Mouse (Mus musculus) frontal cortex, adult 2 months (tissue): ENCODE measurements around the gene Gfi1. TPM values are rescaled to one million over a fixed set of nuclear protein-coding genes. Genes with fewer than 3 reads are reported as not detected.

Experiments used
- DNase-seq, 2 experiments: peaks; one replicate each; pipeline ENCODE4 v3.0.0; 2022; ENCODE audit warnings: low spot score in 1 of 2; ENCODE audit errors: extremely low spot score in 1 of 2
- polyA plus RNA-seq: library from polyadenylated mRNA; depleted of rRNA; stranded (reverse); fragments of >200 nt; gene quantifications from 2 replicates; pipeline ENCODE4 v1.2.3, GENCODE M21; 2012; rRNA removed

The Gfi1 gene
- polyA plus RNA-seq, 1 experiment = 0.10 TPM

GRCm38 (mm10) chr5:107687161-107687560 is 38.7 kb downstream of the Gfi1 start:
- no peak for DNase-seq

- DNase-seq = no peak
Measured at GRCm38 (mm10) chr5:107684380-107684779, 41.5 kb downstream of the Gfi1 start.

GRCm38 (mm10) chr5:107681300-107681699 is 44.5 kb downstream of the Gfi1 start:
- no peak for DNase-seq

GRCm38 (mm10) chr5:107678392-107678791 is 47.4 kb downstream of the Gfi1 start:
- no peak for DNase-seq

Other genes with a start within 250 kb of the Gfi1 start
- gene Gm42669, start 218.4 kb downstream of the Gfi1 start, polyA plus RNA-seq = 0.80 and 0.94 TPM in 2 replicates
- 0.48 and 0.76 TPM in 2 replicates for gene 1700028K03Rik, start 191.3 kb downstream of the Gfi1 start, polyA plus RNA-seq
- 13.3 and 16.0 TPM in 2 replicates for gene Rpap2, start 128.7 kb downstream of the Gfi1 start, polyA plus RNA-seq
- gene Glmn, start 128.1 kb downstream of the Gfi1 start, polyA plus RNA-seq = 15.5 and 17.2 TPM in 2 replicates
- not detected in 2 replicates for gene Ube2d2b, start 104.1 kb upstream of the Gfi1 start, polyA plus RNA-seq
- gene Evi5, start 149.1 kb upstream of the Gfi1 start, polyA plus RNA-seq = 58.0 and 71.1 TPM in 2 replicates
- 92.1 and 106 TPM in 2 replicates for gene Rpl5, start 174.5 kb upstream of the Gfi1 start, polyA plus RNA-seq